Mouse (Mus musculus) liver, embryonic 14.5 days (tissue): Measurements from ENCODE around the gene Lrba.

Experiments used
- CTCF ChIP-seq: IDR thresholded peaks from 2 replicates; pipeline ENCODE4 v1.5.1; 2016; ENCODE audit warnings: antibody characterized with exemption, low read depth, control low read depth
- EP300 ChIP-seq: IDR thresholded peaks from 2 replicates; pipeline ENCODE4 v1.6.1; 2016; ENCODE audit warnings: antibody characterized with exemption, low read depth

- TF ChIP-seq CTCF: peak; percentile 91
- TF ChIP-seq EP300: no peak
These were observed 583.4 kb downstream of the Lrba start for GRCm38 (mm10) chr3:86807750-86808467.
